In genomic region chr12:31948101-31949000, GRCm38 (mm10) we compare ENCODE assay signal across 8 mouse cellular contexts. TPM values are rescaled to one million over a fixed set of nuclear protein-coding genes. Genes with fewer than 3 reads are reported as not detected.
DNase-seq lines count a peak whose midpoint lies in the region; ATAC-seq and TF ChIP-seq lines count a peak whose summit lies in the region.

No protein-coding gene starts in this region.

- no peak for TF ChIP-seq POLR2A in kidney, adult 2 months (IDR thresholded peaks at IDR 0.05; ENCODE audit: low read depth, low read length)
- TF ChIP-seq POLR2A in brain, embryonic 14.5 days (IDR thresholded peaks at IDR 0.05; ENCODE audit: borderline replicate concordance, extremely low read depth, insufficient read depth, insufficient read length, poor library complexity, severe bottlenecking): no peak

- H3K4me1 ChIP-seq in kidney, adult 2 months (ENCODE audit: control insufficient read depth, insufficient read depth, low read length): peaks cover 6% of the 10 kb centered on the region; the same call in 1 of the 2 replicates
- H3K4me1 ChIP-seq in hindbrain, embryonic 13.5 days (replicated peaks): peaks cover 7% of the 10 kb centered on the region
- peaks cover 18% of the 10 kb centered on the region for H3K4me1 ChIP-seq in midbrain, embryonic 13.5 days (replicated peaks)

- ATAC-seq in hindbrain, embryonic 13.5 days (ENCODE audit: low FRiP score): no peak
- no peak for ATAC-seq in midbrain, embryonic 13.5 days
- no peak for ATAC-seq in CD4-positive, CD25-positive, alpha-beta regulatory T cell, adult 4 months

- peak overlapping the region; percentile 88 for H3K9ac ChIP-seq in hindbrain, embryonic 13.5 days
- H3K9ac ChIP-seq in midbrain, embryonic 13.5 days (replicated peaks): peak overlapping the region; percentile 93

- intact Hi-C loops in left cerebral cortex, postnatal 14 days (cut with DNase I): no loop called here

- H3K36me3 ChIP-seq in kidney, adult 2 months (ENCODE audit: control insufficient read depth, insufficient read depth, low read length): peaks cover 1% of the 10 kb centered on the region
- peaks cover 5% of the 10 kb centered on the region for H3K36me3 ChIP-seq in hindbrain, embryonic 13.5 days
- peaks cover 6% of the 10 kb centered on the region for H3K36me3 ChIP-seq in midbrain, embryonic 13.5 days

- peak overlapping the region; percentile 85 for H3K27ac ChIP-seq in kidney, adult 2 months (ENCODE audit: insufficient read depth, low read depth, low read length)
- peak overlapping the region; percentile 98 for H3K27ac ChIP-seq in hindbrain, embryonic 13.5 days
- peak overlapping the region; percentile 99 for H3K27ac ChIP-seq in midbrain, embryonic 13.5 days

- H3K4me3 ChIP-seq in kidney, adult 2 months (ENCODE audit: insufficient read depth, low read depth, low read length): peak overlapping the region; percentile 70
- peak overlapping the region; percentile 86 for H3K4me3 ChIP-seq in hindbrain, embryonic 13.5 days
- H3K4me3 ChIP-seq in midbrain, embryonic 13.5 days (replicated peaks): peak overlapping the region; percentile 87

- peak; percentile 56 for DNase-seq in kidney, adult 2 months
- DNase-seq in kidney, adult 11 months: no peak
- peak; percentile 31 for DNase-seq in brain, embryonic 14.5 days (ENCODE audit: low read depth)
- no peak for DNase-seq in left cerebral cortex, postnatal 14 days (ENCODE audit: low spot score in 2 of 2)
- no peak for DNase-seq in ovary, postnatal 36 days (ENCODE audit: low spot score)

- no peak for TF ChIP-seq CTCF in kidney, adult 2 months (conservative IDR thresholded peaks at IDR 0.05; ENCODE audit: insufficient read depth, insufficient read length, low read depth, low read length)
- TF ChIP-seq CTCF in brain, embryonic 14.5 days (IDR thresholded peaks at IDR 0.05; ENCODE audit: borderline replicate concordance, extremely low read depth, insufficient read depth, insufficient read length): no peak

- 15% methylated on average over 7 of the region's 7 CpGs for WGBS in kidney, adult 2 months
- WGBS in hindbrain, embryonic 13.5 days: 18% methylated on average over 7 of the region's 7 CpGs
- WGBS in midbrain, embryonic 13.5 days: 16% methylated on average over 7 of the region's 7 CpGs

- H3K4me2 ChIP-seq in hindbrain, embryonic 13.5 days: peak overlapping the region; percentile 61
- H3K4me2 ChIP-seq in midbrain, embryonic 13.5 days (replicated peaks): peak overlapping the region; percentile 58

- H3K9me3 ChIP-seq in hindbrain, embryonic 13.5 days: no peaks in the 10 kb centered on the region
- H3K9me3 ChIP-seq in midbrain, embryonic 13.5 days: no peaks in the 10 kb centered on the region

- no peaks in the 10 kb centered on the region for H3K27me3 ChIP-seq in kidney, adult 2 months (replicated peaks; ENCODE audit: control insufficient read depth, insufficient read depth, low read length)
- H3K27me3 ChIP-seq in hindbrain, embryonic 13.5 days: no peaks in the 10 kb centered on the region
- no peaks in the 10 kb centered on the region for H3K27me3 ChIP-seq in midbrain, embryonic 13.5 days

RNA-seq across cellular contexts. Expression of gene Hbp1, which starts 2.0 kb away (rescaled TPM):
- polyA plus RNA-seq in kidney, adult 2 months (2012; rRNA removed): 67.5 and 68.2 TPM in 2 replicates
- 54.3 and 85.8 TPM in 2 replicates for polyA plus RNA-seq in brain, embryonic 14.5 days (2012; rRNA removed)
- polyA plus RNA-seq in hindbrain, embryonic 13.5 days (2015; fragmentation: Nextera tagmentation; extraction: Ambion mirVana): 66.7 and 68.0 TPM in 2 replicates
- polyA plus RNA-seq in midbrain, embryonic 13.5 days (2015; fragmentation: Nextera tagmentation; extraction: Ambion mirVana): 70.4 and 78.0 TPM in 2 replicates
- 10 to 100 TPM; 19.1 to 19.3 TPM for total RNA-seq in left cerebral cortex, postnatal 14 days (2021)
- 100 to 1,000 TPM; 166 to 170 TPM for polyA plus RNA-seq in CD4-positive, CD25-positive, alpha-beta regulatory T cell, adult 4 months (2017; shearing (Covaris generic))

Comparison
In these comparisons a context has a peak if more than half of its experiments do, and no peak if none do; other contexts are left out.
1. DNase-seq: peak in kidney, adult 2 months (single experiment) and brain, embryonic 14.5 days (single experiment); none in kidney, adult 11 months (single experiment), left cerebral cortex, postnatal 14 days (0 of 2) and ovary, postnatal 36 days (single experiment).
2. Peak in every context shown above with its lines, with median percentiles within 50 percentile points of each other: H3K27ac ChIP-seq and H3K4me3 ChIP-seq.